Mouse (Mus musculus): ENCODE data around the gene Enox1.

DNA sequence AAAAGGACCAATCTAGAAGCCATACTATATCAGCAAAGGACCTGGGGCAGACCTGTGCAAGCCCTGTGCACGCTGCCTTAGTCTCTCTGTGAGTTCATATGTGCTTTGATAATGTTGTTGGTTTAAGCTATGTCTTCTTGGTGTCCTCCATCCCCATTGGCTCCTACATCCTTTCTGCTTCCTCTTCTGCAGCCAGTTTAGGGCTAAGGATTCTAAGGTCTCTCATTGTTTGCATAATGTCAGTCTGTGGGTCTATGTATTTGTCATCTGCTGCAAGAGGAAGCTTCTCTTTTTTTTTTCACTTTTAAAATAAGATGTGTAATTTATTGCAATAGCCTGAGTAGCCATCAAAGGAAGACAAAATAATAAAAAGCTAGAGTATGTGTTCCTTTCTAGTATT, 369.7 kb downstream of the Enox1 start:
- TF ChIP-seq MAX (IDR thresholded peaks at IDR 0.05; ENCODE audit: low read depth) = no peak
- TF ChIP-seq TCF12 (IDR thresholded peaks at IDR 0.05; ENCODE audit: insufficient read depth, poor library complexity, severe bottlenecking) = no peak
- TF ChIP-seq USF1 (IDR thresholded peaks at IDR 0.05; ENCODE audit: low read depth) = no peak

All from myocyte (in vitro differentiated cells).